Mouse (Mus musculus) bone marrow macrophage, adult 2 months (primary cell): Measurements from ENCODE around the gene Lin28b.

Experiments
- CTCF ChIP-seq: IDR thresholded peaks from 2 replicates; pipeline ENCODE4 v1.5.1; 2012; ENCODE audit warnings: low read depth, mild to moderate bottlenecking, low read length, moderate library complexity
- POLR2A ChIP-seq: IDR thresholded peaks from 2 replicates; pipeline ENCODE4 v1.6.1; 2012; ENCODE audit warnings: mild to moderate bottlenecking, low read depth, low read length, borderline replicate concordance

- no peak for TF ChIP-seq POLR2A
- no peak for TF ChIP-seq CTCF
Observed at GRCm38 (mm10) chr10:45511764-45512163, 25.6 kb upstream of the Lin28b start.
